Mouse (Mus musculus): ENCODE results near the gene Lrrc56.
A peak's percentile ranks its signal among the peaks of the same experiment; 100 is the strongest.

Lrrc56 gene

GRCm38 (mm10) chr7:141193948-141194347 lies at the start of gene Lrrc56, which contains the start of gene Hras:
TSS of gene Lrrc56 (plus strand) at chr7:141194157.
TSS of gene Hras (minus strand) at chr7:141194005.
- DNase-seq (ENCODE audit: low read depth, low spot score): peak; percentile 98

- DNase-seq (ENCODE audit: low read depth, low spot score): no peak
Observed at GRCm38 (mm10) chr7:141144650-141145049, 49.3 kb upstream of the Lrrc56 start.

DNA sequence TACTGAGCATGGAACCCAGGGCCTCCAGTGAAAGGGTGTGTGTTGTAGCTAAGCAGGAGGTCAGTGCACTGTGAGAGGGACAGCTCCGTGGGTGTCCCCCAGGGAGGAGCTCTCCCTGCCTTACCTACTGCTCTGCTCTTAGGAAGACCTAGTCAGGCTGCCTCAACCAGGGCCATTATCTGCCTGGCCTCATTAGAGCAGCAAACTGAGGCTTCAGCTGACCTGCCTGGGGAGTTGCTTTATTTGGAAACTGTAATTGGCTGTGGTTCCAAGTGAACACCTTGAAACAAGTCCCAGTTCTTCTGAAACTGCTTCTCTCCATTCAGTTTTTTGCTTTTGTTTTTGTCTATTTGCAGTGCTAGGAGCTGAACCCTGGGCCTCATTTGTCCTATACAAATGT lies 48.6 kb upstream of the Lrrc56 start:
- no peak for DNase-seq (ENCODE audit: low read depth, low spot score)

DNA sequence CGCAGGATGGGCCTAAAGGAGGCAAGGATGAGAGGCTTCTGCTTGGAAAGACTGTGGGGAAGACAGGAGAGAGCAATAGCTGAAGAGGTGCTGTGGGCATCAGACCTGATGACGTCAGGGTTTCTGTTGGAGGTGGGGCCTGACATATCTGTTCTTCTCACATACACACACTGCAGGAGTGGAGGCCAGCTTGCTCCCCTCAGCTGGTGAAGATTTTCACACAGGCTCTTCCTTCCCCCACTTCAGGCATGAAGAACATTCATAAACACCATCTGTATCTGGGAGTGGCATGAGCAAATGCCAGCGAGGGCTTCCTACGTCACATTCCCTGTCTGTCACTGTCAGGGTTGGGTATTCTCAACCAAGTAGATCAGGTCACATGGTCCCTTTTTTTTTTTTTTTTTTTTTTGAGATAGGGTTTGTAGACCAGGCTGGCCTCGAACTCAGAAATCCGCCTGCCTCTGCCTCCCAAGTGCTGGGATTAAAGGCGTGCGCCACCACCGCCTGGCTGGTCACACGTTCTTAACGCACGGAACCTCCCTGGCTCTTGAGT lies 47.8 kb upstream of the Lrrc56 start:
- no peak for DNase-seq (ENCODE audit: low read depth, low spot score)

DNA sequence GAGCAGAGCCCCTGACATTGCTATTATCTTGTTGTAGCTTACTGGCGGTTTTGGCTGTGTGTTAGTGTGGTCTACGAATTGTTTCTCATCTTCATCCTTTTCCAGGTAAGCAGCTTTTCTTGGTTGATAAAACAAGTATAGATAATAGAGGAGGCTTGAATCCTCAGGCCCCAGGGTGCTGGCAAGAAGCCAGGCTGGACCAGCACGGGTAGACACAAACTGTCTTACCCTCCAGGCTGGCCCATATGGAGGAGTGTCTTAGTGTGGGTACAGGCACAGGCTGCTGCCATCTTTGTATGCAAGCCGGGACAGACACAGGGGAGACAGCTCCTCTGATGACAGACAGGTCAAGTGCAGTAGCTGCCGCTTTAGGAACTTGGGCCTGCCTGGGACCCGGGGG lies 46.9 kb upstream of the Lrrc56 start:
- no peak for DNase-seq (ENCODE audit: low read depth, low spot score)

GRCm38 (mm10) chr7:141148639-141149038 lies 45.3 kb upstream of the Lrrc56 start:
- no peak for DNase-seq (ENCODE audit: low read depth, low spot score)

- no peak for DNase-seq (ENCODE audit: low read depth, low spot score)
Observed at GRCm38 (mm10) chr7:141155362-141155761, 38.6 kb upstream of the Lrrc56 start.

DNA sequence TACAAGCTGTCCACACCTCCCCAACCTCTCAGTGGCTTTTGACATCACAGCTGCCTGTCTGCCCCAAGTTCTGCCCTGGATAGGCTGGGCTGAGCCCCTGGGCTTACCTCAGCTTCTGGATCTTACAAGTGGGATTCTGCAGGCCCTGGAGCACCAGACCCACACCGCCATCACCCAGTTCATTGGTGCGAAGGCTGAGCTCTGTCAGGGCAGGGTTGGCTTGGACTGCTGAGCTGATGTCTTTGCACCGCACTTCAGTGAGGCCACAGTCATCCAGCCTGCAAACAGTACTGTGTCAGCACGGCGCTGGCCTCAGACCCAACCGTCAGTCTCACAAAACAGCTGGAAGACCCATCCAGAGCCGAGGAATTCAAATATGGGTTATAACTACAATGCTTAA lies 29.6 kb upstream of the Lrrc56 start:
- DNase-seq (ENCODE audit: low read depth, low spot score): no peak

DNA sequence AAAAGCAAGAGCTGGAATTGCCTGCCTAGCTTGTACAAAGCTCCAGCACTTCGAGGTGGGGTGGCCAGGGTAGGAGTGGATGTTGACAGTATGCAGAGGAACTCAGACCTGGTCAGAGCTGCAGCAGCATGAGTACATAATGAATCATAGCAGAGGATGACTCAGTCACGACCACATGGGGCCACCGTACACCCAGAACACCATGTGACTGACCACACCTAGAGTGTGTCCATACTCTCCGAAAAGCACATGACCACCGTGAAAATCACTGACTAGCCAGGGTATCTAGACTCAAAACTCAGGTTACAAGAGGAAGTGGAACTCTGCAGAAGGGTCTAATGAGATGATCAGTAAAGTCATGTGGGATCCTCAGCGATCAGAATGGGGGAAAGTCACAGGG lies 29.1 kb upstream of the Lrrc56 start:
- DNase-seq (ENCODE audit: low read depth, low spot score): no peak

- DNase-seq (ENCODE audit: low read depth, low spot score): peak; percentile 16
Observed at GRCm38 (mm10) chr7:141167901-141168517, 25.9 kb upstream of the Lrrc56 start.

- DNase-seq (ENCODE audit: low read depth, low spot score): peak; percentile 63
Observed at GRCm38 (mm10) chr7:141168518-141168953, 25.4 kb upstream of the Lrrc56 start.

GRCm38 (mm10) chr7:141169300-141169699 lies 24.7 kb upstream of the Lrrc56 start:
- no peak for DNase-seq (ENCODE audit: low read depth, low spot score)

DNA sequence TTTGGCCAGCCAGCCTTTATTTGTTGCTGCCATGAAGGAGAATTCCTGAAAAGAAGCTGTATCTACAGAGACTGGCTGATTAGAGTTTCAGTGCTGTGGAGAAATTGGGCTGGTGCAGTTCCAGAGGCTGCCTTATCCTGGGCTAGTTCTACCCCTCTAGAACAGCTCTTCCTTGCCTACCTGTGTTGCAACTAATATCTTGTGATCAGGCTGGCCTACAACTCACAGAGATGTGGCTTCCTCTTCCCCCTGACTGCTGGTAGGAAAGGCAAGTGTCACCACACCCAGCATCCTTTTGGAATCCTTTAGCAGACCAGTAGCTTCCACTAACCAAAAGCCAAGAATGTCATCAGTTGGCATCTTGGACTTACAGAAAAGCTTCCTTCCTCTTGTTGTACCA lies 24.1 kb upstream of the Lrrc56 start:
- DNase-seq (ENCODE audit: low read depth, low spot score): no peak

DNA sequence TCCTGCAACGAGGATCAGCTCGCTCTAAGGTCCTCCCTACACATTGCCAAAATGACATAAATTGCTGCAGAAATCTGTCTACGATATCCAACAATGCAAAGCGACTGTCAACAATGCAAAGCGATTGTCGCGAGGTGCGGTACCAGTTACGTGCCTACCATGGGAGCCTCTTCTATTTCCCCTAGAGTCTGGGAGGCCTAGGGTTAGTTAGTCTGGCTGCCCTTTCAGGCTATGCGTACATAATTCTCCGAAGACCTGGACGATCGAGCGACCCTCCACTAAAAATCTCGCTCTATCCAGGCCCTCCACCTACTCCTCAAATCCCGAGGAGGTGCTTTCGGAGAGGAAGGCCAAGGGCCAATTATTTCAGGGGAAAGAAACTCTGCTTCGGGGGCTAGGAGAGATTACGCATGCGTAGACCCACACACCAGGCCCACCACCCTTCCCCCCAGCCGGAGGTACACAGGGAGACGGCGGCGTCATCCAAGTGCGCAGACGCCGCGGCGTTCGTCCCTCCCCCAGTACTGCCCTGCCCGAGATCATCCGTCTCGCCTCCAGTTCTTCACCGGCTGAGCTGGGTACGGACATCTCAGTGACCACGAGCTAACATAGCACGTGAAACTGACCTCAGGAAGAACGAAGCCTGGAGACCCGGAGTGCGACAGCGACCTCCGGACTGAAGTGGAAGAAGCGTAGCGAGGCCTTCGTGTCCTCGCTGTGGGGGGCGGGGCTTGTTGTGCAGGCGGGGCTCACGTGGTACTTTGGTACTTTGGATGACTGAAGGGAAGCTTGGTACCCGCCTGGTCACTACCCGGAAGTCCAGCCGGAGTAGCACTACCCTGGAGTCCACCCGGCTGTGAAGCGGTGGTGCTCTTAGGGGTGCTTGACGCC lies 21.6 kb upstream of the Lrrc56 start, which contains the start of gene Rnh1:
Rnh1 (minus strand) TSS at position 742 of the 891 bp plus-strand sequence.
- DNase-seq (ENCODE audit: low read depth, low spot score): peak; percentile 93

DNA sequence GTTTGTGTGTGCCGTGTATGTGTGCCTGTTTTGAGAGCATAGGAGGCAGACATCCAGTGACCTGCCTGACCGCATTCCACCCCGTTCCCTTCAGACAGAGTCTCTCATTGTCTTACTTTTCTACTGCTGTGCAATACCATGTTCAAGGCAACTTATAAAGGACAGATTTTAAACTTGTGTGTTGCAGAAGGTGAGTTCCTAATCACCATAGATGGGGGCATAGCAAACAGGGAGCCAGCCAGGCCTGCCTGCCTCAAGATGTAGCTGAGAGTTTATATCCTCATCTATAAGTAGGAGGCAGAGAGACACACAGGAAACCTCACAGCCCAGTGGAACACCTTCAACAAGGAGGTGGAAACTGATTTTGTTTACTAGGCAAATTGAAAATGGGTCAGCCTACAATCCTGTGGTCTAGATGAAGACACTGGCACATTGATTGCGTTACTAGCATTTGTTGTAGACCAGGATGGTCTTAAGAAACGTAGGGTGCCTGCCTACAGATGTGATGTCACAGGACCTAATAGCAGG lies 20.6 kb upstream of the Lrrc56 start:
- peak; percentile 63 for DNase-seq (ENCODE audit: low read depth, low spot score)

- DNase-seq (ENCODE audit: low read depth, low spot score): no peak
Observed at GRCm38 (mm10) chr7:141175068-141175467, 18.9 kb upstream of the Lrrc56 start.

GRCm38 (mm10) chr7:141176173-141176572 lies 17.8 kb upstream of the Lrrc56 start:
- DNase-seq (ENCODE audit: low read depth, low spot score): peak; percentile 88

GRCm38 (mm10) chr7:141188194-141188593 lies 5.8 kb upstream of the Lrrc56 start:
- no peak for DNase-seq (ENCODE audit: low read depth, low spot score)

DNA sequence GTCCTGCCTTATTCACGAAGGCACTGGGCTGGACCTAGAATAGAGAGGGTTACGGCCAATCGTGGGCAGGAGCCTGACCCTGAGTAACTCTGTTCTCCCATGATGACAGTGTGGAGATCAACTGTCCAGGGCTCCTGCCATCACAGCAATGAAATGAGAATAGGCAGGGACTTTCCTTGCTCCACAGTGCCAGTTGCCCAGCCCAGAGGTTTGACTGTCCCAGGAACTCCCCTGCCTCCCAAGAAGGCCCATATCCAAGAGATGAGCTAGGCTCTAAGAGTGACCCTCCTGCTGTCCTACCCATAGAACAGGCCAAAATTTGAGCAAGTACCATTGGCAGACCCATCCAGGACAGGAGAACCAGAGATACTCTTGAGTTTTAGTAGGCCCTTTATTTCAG lies 5.2 kb upstream of the Lrrc56 start:
- DNase-seq (ENCODE audit: low read depth, low spot score): no peak

DNA sequence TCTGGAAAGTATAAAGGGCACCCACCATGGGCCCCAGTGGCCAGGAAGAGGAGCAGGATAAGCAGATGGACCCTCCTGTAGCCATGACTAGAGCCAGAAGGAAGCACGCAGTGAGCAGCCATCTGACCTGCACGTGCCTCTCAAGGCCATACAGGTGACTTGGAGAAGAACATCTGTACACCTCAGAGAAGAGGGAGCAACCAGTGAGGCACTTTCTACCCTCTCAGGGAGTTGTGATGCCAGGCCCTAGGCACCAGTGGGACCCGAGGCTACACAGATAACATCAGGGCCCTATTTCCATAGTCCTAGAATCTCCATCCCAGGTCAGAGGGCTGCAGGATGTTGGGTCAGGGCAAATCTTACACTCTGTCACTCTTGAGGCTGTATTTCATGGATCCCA lies 3.7 kb upstream of the Lrrc56 start:
- no peak for DNase-seq (ENCODE audit: low read depth, low spot score)

GRCm38 (mm10) chr7:141191036-141191435 lies 2.9 kb upstream of the Lrrc56 start:
- DNase-seq (ENCODE audit: low read depth, low spot score): no peak

All from CD4-positive helper T cell, adult 2 months (primary cell).